Mouse (Mus musculus): ENCODE results near the gene Kdm6b. TPM values are rescaled to one million over a fixed set of nuclear protein-coding genes. Genes with fewer than 3 reads are reported as not detected.

Kdm6b gene
- polyA plus RNA-seq, 1 experiment, result 23.3 TPM

GRCm38 (mm10) chr11:69401210-69401637 lies 12.3 kb downstream of the Kdm6b start:
- H3K4me1 ChIP-seq (ENCODE audit: control insufficient read depth, insufficient read depth, low read length), result no peaks in the 10 kb centered on the region
- no peaks in the 10 kb centered on the region for H3K9me3 ChIP-seq (replicated peaks; ENCODE audit: control insufficient read depth, insufficient read depth, low read length, poor library complexity, severe bottlenecking)
- peak overlapping the region; percentile 25 for H3K4me3 ChIP-seq (ENCODE audit: low read depth, low read length)
- TF ChIP-seq CTCF (IDR thresholded peaks at IDR 0.05; ENCODE audit: low read depth, low read length), result peak; percentile 91
- TF ChIP-seq EP300 (IDR thresholded peaks at IDR 0.05; ENCODE audit: insufficient read depth, low read depth, low read length), result peak; percentile 70; the same call in 1 of the 2 replicates
- TF ChIP-seq POLR2A (IDR thresholded peaks at IDR 0.05; ENCODE audit: insufficient read depth, low read length), result peak; percentile 89
- H3K27ac ChIP-seq (ENCODE audit: insufficient read depth, low read length), result no peak overlapping the region
- H3K9ac ChIP-seq (ENCODE audit: low read depth, poor library complexity, severe bottlenecking), result no peak overlapping the region
- H3K36me3 ChIP-seq (ENCODE audit: control insufficient read depth, insufficient read depth, low read length, poor library complexity, severe bottlenecking), result no peaks in the 10 kb centered on the region
- H3K27me3 ChIP-seq (ENCODE audit: control insufficient read depth, insufficient read depth, low read length, poor library complexity, severe bottlenecking), result no peaks in the 10 kb centered on the region

- Histone ChIP-seq H3K36me3 (ENCODE audit: control insufficient read depth, insufficient read depth, low read length, poor library complexity, severe bottlenecking) (no peaks in the 10 kb centered on the region), H3K9ac (ENCODE audit: low read depth, poor library complexity, severe bottlenecking) (no peak overlapping the region; the same call in 1 of the 2 replicates), H3K4me1 (ENCODE audit: control insufficient read depth, insufficient read depth, low read length) (no peaks in the 10 kb centered on the region), H3K9me3 (replicated peaks; ENCODE audit: control insufficient read depth, insufficient read depth, low read length, poor library complexity, severe bottlenecking) (no peaks in the 10 kb centered on the region), H3K27ac (ENCODE audit: insufficient read depth, low read length) (no peak overlapping the region), H3K4me3 (ENCODE audit: low read depth, low read length) (peak overlapping the region; percentile 41), H3K27me3 (ENCODE audit: control insufficient read depth, insufficient read depth, low read length, poor library complexity, severe bottlenecking) (no peaks in the 10 kb centered on the region)
- TF ChIP-seq CTCF (IDR thresholded peaks at IDR 0.05; ENCODE audit: low read depth, low read length) (no peak), POLR2A (IDR thresholded peaks at IDR 0.05; ENCODE audit: insufficient read depth, low read length) (no peak), EP300 (IDR thresholded peaks at IDR 0.05; ENCODE audit: insufficient read depth, low read depth, low read length) (no peak)
These were observed 13.2 kb downstream of the Kdm6b start for GRCm38 (mm10) chr11:69400083-69400850.

GRCm38 (mm10) chr11:69399201-69400082 lies 14.0 kb downstream of the Kdm6b start:
- Histone ChIP-seq H3K36me3 (ENCODE audit: control insufficient read depth, insufficient read depth, low read length, poor library complexity, severe bottlenecking) (no peaks in the 10 kb centered on the region), H3K9me3 (replicated peaks; ENCODE audit: control insufficient read depth, insufficient read depth, low read length, poor library complexity, severe bottlenecking) (no peaks in the 10 kb centered on the region), H3K9ac (ENCODE audit: low read depth, poor library complexity, severe bottlenecking) (peak overlapping the region; percentile 65), H3K4me3 (ENCODE audit: low read depth, low read length) (peak overlapping the region; percentile 41), H3K27me3 (ENCODE audit: control insufficient read depth, insufficient read depth, low read length, poor library complexity, severe bottlenecking) (no peaks in the 10 kb centered on the region), H3K27ac (ENCODE audit: insufficient read depth, low read length) (no peak overlapping the region), H3K4me1 (ENCODE audit: control insufficient read depth, insufficient read depth, low read length) (no peaks in the 10 kb centered on the region)
- TF ChIP-seq EP300 (IDR thresholded peaks at IDR 0.05; ENCODE audit: insufficient read depth, low read depth, low read length) (no peak), CTCF (IDR thresholded peaks at IDR 0.05; ENCODE audit: low read depth, low read length) (no peak), POLR2A (IDR thresholded peaks at IDR 0.05; ENCODE audit: insufficient read depth, low read length) (no peak)

- no peak overlapping the region for H3K27ac ChIP-seq (ENCODE audit: insufficient read depth, low read length)
- peak overlapping the region; percentile 65 for H3K9ac ChIP-seq (ENCODE audit: low read depth, poor library complexity, severe bottlenecking)
- no peaks in the 10 kb centered on the region for H3K36me3 ChIP-seq (ENCODE audit: control insufficient read depth, insufficient read depth, low read length, poor library complexity, severe bottlenecking)
- TF ChIP-seq POLR2A (IDR thresholded peaks at IDR 0.05; ENCODE audit: insufficient read depth, low read length), result no peak
- no peak for TF ChIP-seq EP300 (IDR thresholded peaks at IDR 0.05; ENCODE audit: insufficient read depth, low read depth, low read length)
- no peak for TF ChIP-seq CTCF (IDR thresholded peaks at IDR 0.05; ENCODE audit: low read depth, low read length)
- H3K27me3 ChIP-seq (ENCODE audit: control insufficient read depth, insufficient read depth, low read length, poor library complexity, severe bottlenecking), result no peaks in the 10 kb centered on the region
- H3K4me1 ChIP-seq (ENCODE audit: control insufficient read depth, insufficient read depth, low read length), result no peaks in the 10 kb centered on the region
- no peaks in the 10 kb centered on the region for H3K9me3 ChIP-seq (replicated peaks; ENCODE audit: control insufficient read depth, insufficient read depth, low read length, poor library complexity, severe bottlenecking)
- H3K4me3 ChIP-seq (ENCODE audit: low read depth, low read length), result peak overlapping the region; percentile 70
These were observed 14.8 kb downstream of the Kdm6b start for GRCm38 (mm10) chr11:69398486-69399200.

- TF ChIP-seq POLR2A (IDR thresholded peaks at IDR 0.05; ENCODE audit: insufficient read depth, low read length) (peak; percentile 58), CTCF (IDR thresholded peaks at IDR 0.05; ENCODE audit: low read depth, low read length) (no peak), EP300 (IDR thresholded peaks at IDR 0.05; ENCODE audit: insufficient read depth, low read depth, low read length) (0 out of 2 replicates have a peak, but pooled peaks have one; percentile 33)
- Histone ChIP-seq H3K4me1 (ENCODE audit: control insufficient read depth, insufficient read depth, low read length) (no peaks in the 10 kb centered on the region), H3K9ac (ENCODE audit: low read depth, poor library complexity, severe bottlenecking) (peak within 1 kb of the TSS; percentile 65), H3K36me3 (ENCODE audit: control insufficient read depth, insufficient read depth, low read length, poor library complexity, severe bottlenecking) (no peaks in the 10 kb centered on the region), H3K27me3 (ENCODE audit: control insufficient read depth, insufficient read depth, low read length, poor library complexity, severe bottlenecking) (no peaks in the 10 kb centered on the region), H3K9me3 (replicated peaks; ENCODE audit: control insufficient read depth, insufficient read depth, low read length, poor library complexity, severe bottlenecking) (no peaks in the 10 kb centered on the region), H3K4me3 (ENCODE audit: low read depth, low read length) (peak within 1 kb of the TSS; percentile 70), H3K27ac (ENCODE audit: insufficient read depth, low read length) (no peak within 1 kb of the TSS)
These were observed 15.4 kb downstream of the Kdm6b start, which contains the start of gene Tmem88 for GRCm38 (mm10) chr11:69398059-69398458. TSS of gene Tmem88 (minus strand) at chr11:69398234.

Data from ES-Bruce4 (cell line).